Mouse (Mus musculus): ENCODE results near the gene Acsl5. TPM values are rescaled to one million over a fixed set of nuclear protein-coding genes. Genes with fewer than 3 reads are reported as not detected.

Gene Acsl5
- polyA plus RNA-seq, 1 experiment from 2014 or later, result 58.7 TPM

DNA sequence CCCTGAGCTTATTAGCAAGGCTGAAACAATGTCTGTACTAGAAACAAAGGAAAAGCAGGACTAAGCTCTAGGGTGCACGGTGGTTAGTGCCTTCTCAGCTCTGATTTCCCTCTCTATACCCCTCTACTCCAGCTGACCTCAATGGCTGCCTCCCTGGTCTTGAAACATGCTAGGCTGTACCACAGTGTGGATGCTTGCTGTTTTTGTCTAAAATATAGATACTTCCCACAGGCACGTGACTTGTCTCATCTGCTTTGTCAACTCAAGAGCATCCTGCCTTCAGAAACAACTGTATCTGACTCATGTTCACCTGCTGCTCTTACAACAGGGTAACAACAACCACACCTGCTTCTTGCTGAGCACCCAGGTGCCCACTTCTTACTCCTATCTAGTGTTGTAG, 45.8 kb downstream of the Acsl5 start:
- no peak for ATAC-seq (ENCODE audit: insufficient number of reproducible peaks, insufficient read depth, low FRiP score, low read depth)
- no peak overlapping the region for H3K9ac ChIP-seq (replicated peaks; ENCODE audit: low read depth, low read length)
- no peaks in the 10 kb centered on the region for H3K9me3 ChIP-seq (ENCODE audit: control insufficient read depth, low read depth, low read length)
- no peak overlapping the region for H3K4me3 ChIP-seq (ENCODE audit: low read depth, low read length)
- H3K4me1 ChIP-seq (ENCODE audit: control insufficient read depth, insufficient read depth, low read length), result no peaks in the 10 kb centered on the region
- H3K36me3 ChIP-seq (ENCODE audit: control insufficient read depth, insufficient read depth, low read length), result peaks cover 40% of the 10 kb centered on the region
- no peak overlapping the region for H3K4me2 ChIP-seq (replicated peaks; ENCODE audit: low read depth, low read length)
- H3K27me3 ChIP-seq (ENCODE audit: control insufficient read depth, insufficient read depth, low read length), result no peaks in the 10 kb centered on the region
- H3K27ac ChIP-seq (ENCODE audit: low read length), result no peak overlapping the region
- WGBS, result 91% methylated on average over 2 of the region's 2 CpGs

- 72% methylated on average over 5 of the region's 5 CpGs for WGBS
- no peak overlapping the region for H3K4me2 ChIP-seq (replicated peaks; ENCODE audit: low read depth, low read length)
- no peaks in the 10 kb centered on the region for H3K4me1 ChIP-seq (ENCODE audit: control insufficient read depth, insufficient read depth, low read length)
- peaks cover 43% of the 10 kb centered on the region for H3K36me3 ChIP-seq (ENCODE audit: control insufficient read depth, insufficient read depth, low read length)
- no peak for ATAC-seq (ENCODE audit: insufficient number of reproducible peaks, insufficient read depth, low FRiP score, low read depth)
- H3K4me3 ChIP-seq (ENCODE audit: low read depth, low read length), result no peak overlapping the region
- no peak overlapping the region for H3K9ac ChIP-seq (replicated peaks; ENCODE audit: low read depth, low read length)
- H3K27ac ChIP-seq (ENCODE audit: low read length), result no peak overlapping the region
- H3K27me3 ChIP-seq (ENCODE audit: control insufficient read depth, insufficient read depth, low read length), result no peaks in the 10 kb centered on the region
- no peaks in the 10 kb centered on the region for H3K9me3 ChIP-seq (ENCODE audit: control insufficient read depth, low read depth, low read length)
Observed at GRCm38 (mm10) chr19:55297961-55298360, 46.2 kb downstream of the Acsl5 start.

GRCm38 (mm10) chr19:55299378-55299777, 47.6 kb downstream of the Acsl5 start:
- WGBS, result 81% methylated on average over 1 of the region's 1 CpGs

DNA sequence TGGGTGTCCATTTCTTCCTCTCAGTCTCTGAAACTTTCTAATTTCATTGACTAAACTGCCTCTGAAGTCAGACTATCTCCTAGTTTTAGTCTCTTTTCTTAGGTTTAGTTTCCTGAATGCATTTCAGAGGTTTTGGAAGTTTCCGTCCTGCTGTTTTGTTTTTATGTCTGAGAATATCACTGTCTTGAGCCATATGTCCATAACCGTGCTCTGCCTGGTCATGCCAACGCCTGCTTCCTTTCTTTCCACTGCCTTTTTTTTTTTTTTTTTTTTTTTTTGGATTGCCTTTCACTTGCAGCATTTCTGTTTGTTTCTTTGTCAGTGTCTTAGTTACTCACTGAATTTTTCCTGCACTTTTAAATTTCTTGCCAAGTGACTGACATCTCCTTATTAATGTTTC, 48.8 kb downstream of the Acsl5 start:
- Histone ChIP-seq H3K9me3 (ENCODE audit: control insufficient read depth, low read depth, low read length) (no peaks in the 10 kb centered on the region), H3K4me1 (ENCODE audit: control insufficient read depth, insufficient read depth, low read length) (no peaks in the 10 kb centered on the region), H3K36me3 (ENCODE audit: control insufficient read depth, insufficient read depth, low read length) (peaks cover 42% of the 10 kb centered on the region), H3K4me2 (replicated peaks; ENCODE audit: low read depth, low read length) (no peak overlapping the region), H3K27me3 (ENCODE audit: control insufficient read depth, insufficient read depth, low read length) (no peaks in the 10 kb centered on the region), H3K27ac (ENCODE audit: low read length) (no peak overlapping the region), H3K9ac (replicated peaks; ENCODE audit: low read depth, low read length) (no peak overlapping the region), H3K4me3 (ENCODE audit: low read depth, low read length) (no peak overlapping the region)
- 85% methylated on average over 3 of the region's 3 CpGs for WGBS
- no peak for ATAC-seq (ENCODE audit: insufficient number of reproducible peaks, insufficient read depth, low FRiP score, low read depth)

More at GRCm38 (mm10) chr19:55299378-55299777, 47.6 kb downstream of the Acsl5 start:
- Histone ChIP-seq H3K36me3 (ENCODE audit: control insufficient read depth, insufficient read depth, low read length) (peaks cover 53% of the 10 kb centered on the region), H3K9ac (replicated peaks; ENCODE audit: low read depth, low read length) (no peak overlapping the region), H3K4me3 (ENCODE audit: low read depth, low read length) (no peak overlapping the region), H3K4me2 (replicated peaks; ENCODE audit: low read depth, low read length) (no peak overlapping the region), H3K27ac (ENCODE audit: low read length) (no peak overlapping the region), H3K27me3 (ENCODE audit: control insufficient read depth, insufficient read depth, low read length) (no peaks in the 10 kb centered on the region), H3K4me1 (ENCODE audit: control insufficient read depth, insufficient read depth, low read length) (no peaks in the 10 kb centered on the region), H3K9me3 (ENCODE audit: control insufficient read depth, low read depth, low read length) (no peaks in the 10 kb centered on the region)
- ATAC-seq (ENCODE audit: insufficient number of reproducible peaks, insufficient read depth, low FRiP score, low read depth), result no peak

DNA sequence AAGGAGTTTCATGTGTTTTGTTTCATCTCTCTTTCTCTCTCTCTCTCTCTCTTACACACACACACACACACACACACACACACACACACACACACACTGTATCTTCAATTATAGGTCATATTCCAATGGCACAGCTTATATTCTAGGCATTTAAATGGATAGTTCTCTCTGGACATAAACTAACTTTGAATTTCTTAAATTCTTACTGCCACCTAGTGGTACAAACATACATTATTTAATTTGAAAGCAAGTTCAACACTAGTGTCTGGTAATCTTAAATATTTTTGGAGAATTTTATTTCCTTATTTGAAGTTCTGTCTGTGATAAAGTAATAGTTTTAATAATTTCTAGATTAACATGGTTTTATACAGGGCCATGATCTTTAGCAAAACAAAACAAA, 53.3 kb downstream of the Acsl5 start:
- no peak for ATAC-seq (ENCODE audit: insufficient number of reproducible peaks, insufficient read depth, low FRiP score, low read depth)
- no peak overlapping the region for H3K27ac ChIP-seq (ENCODE audit: low read length)
- H3K27me3 ChIP-seq (ENCODE audit: control insufficient read depth, insufficient read depth, low read length), result no peaks in the 10 kb centered on the region
- H3K4me1 ChIP-seq (ENCODE audit: control insufficient read depth, insufficient read depth, low read length), result no peaks in the 10 kb centered on the region
- H3K9ac ChIP-seq (replicated peaks; ENCODE audit: low read depth, low read length), result no peak overlapping the region
- no peak overlapping the region for H3K4me2 ChIP-seq (replicated peaks; ENCODE audit: low read depth, low read length)
- no peak overlapping the region for H3K4me3 ChIP-seq (ENCODE audit: low read depth, low read length)
- H3K36me3 ChIP-seq (ENCODE audit: control insufficient read depth, insufficient read depth, low read length), result peaks cover 52% of the 10 kb centered on the region
- no peaks in the 10 kb centered on the region for H3K9me3 ChIP-seq (ENCODE audit: control insufficient read depth, low read depth, low read length)

GRCm38 (mm10) chr19:55311874-55312273, 60.1 kb downstream of the Acsl5 start:
- H3K4me3 ChIP-seq (ENCODE audit: low read depth, low read length), result no peak overlapping the region
- H3K9me3 ChIP-seq (ENCODE audit: control insufficient read depth, low read depth, low read length), result no peaks in the 10 kb centered on the region
- H3K9ac ChIP-seq (replicated peaks; ENCODE audit: low read depth, low read length), result no peak overlapping the region
- no peaks in the 10 kb centered on the region for H3K27me3 ChIP-seq (ENCODE audit: control insufficient read depth, insufficient read depth, low read length)
- H3K4me1 ChIP-seq (ENCODE audit: control insufficient read depth, insufficient read depth, low read length), result peaks cover 10% of the 10 kb centered on the region
- no peak overlapping the region for H3K4me2 ChIP-seq (replicated peaks; ENCODE audit: low read depth, low read length)
- 91% methylated on average over 8 of the region's 8 CpGs for WGBS
- H3K27ac ChIP-seq (ENCODE audit: low read length), result no peak overlapping the region
- H3K36me3 ChIP-seq (ENCODE audit: control insufficient read depth, insufficient read depth, low read length), result peaks cover 33% of the 10 kb centered on the region
- no peak for ATAC-seq (ENCODE audit: insufficient number of reproducible peaks, insufficient read depth, low FRiP score, low read depth)

DNA sequence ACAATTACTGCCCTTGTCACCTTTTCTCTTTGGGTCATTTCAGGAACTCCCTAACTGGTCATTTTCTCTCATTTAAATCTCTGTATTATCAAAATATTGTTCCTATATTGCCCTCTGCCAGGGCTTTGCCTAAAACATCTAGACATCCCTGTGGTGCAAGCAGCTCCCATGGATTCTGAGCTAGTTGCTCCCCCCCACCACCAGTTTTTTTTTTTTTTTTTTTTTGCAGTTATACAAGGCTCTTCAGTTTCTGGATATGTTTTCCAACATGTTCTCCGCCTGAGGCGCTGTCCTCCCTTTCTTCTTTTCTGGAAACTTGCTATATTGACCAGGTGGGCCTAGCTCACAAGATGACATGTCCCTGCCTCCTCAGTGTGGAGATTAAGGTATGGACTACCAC, 61.9 kb downstream of the Acsl5 start:
- no peaks in the 10 kb centered on the region for H3K27me3 ChIP-seq (ENCODE audit: control insufficient read depth, insufficient read depth, low read length)
- no peaks in the 10 kb centered on the region for H3K9me3 ChIP-seq (ENCODE audit: control insufficient read depth, low read depth, low read length)
- H3K9ac ChIP-seq (replicated peaks; ENCODE audit: low read depth, low read length), result no peak overlapping the region
- H3K4me3 ChIP-seq (ENCODE audit: low read depth, low read length), result no peak overlapping the region
- H3K36me3 ChIP-seq (ENCODE audit: control insufficient read depth, insufficient read depth, low read length), result peaks cover 27% of the 10 kb centered on the region
- H3K4me2 ChIP-seq (replicated peaks; ENCODE audit: low read depth, low read length), result no peak overlapping the region
- peaks cover 10% of the 10 kb centered on the region for H3K4me1 ChIP-seq (ENCODE audit: control insufficient read depth, insufficient read depth, low read length)
- H3K27ac ChIP-seq (ENCODE audit: low read length), result no peak overlapping the region
- WGBS, result 98% methylated on average over 2 of the region's 2 CpGs
- no peak for ATAC-seq (ENCODE audit: insufficient number of reproducible peaks, insufficient read depth, low FRiP score, low read depth)

GRCm38 (mm10) chr19:55315452-55316108, 63.8 kb downstream of the Acsl5 start, which contains the start of gene Zdhhc6:
Gene Zdhhc6, minus strand, starts transcription at chr19:55316032.
- H3K9ac ChIP-seq (replicated peaks; ENCODE audit: low read depth, low read length), result peak within 1 kb of the TSS; percentile 60
- peak within 1 kb of the TSS; percentile 86 for H3K27ac ChIP-seq (ENCODE audit: low read length)
- WGBS, result under 1% methylated on average over 60 of the region's 60 CpGs
- H3K4me1 ChIP-seq (ENCODE audit: control insufficient read depth, insufficient read depth, low read length), result peaks cover 10% of the 10 kb centered on the region
- no peaks in the 10 kb centered on the region for H3K9me3 ChIP-seq (ENCODE audit: control insufficient read depth, low read depth, low read length)
- ATAC-seq (ENCODE audit: insufficient number of reproducible peaks, insufficient read depth, low FRiP score, low read depth), result peak; percentile 82
- no peaks in the 10 kb centered on the region for H3K27me3 ChIP-seq (ENCODE audit: control insufficient read depth, insufficient read depth, low read length)
- H3K4me2 ChIP-seq (replicated peaks; ENCODE audit: low read depth, low read length), result peak within 1 kb of the TSS; percentile 91
- H3K36me3 ChIP-seq (ENCODE audit: control insufficient read depth, insufficient read depth, low read length), result peaks cover 11% of the 10 kb centered on the region
- H3K4me3 ChIP-seq (ENCODE audit: low read depth, low read length), result peak within 1 kb of the TSS; percentile 76
